Mouse (Mus musculus) adipocyte (in vitro differentiated cells): Measurements from ENCODE around the gene Fez1.

Experiments used
- DNase-seq: peaks from one replicate; pipeline ENCODE4 v3.0.0-alpha.2; 2016; ENCODE audit warnings: low spot score

The Fez1 gene

GRCm38 (mm10) chr9:36895009-36895693 is 73.5 kb downstream of the Fez1 start:
- DNase-seq = peak; percentile 76

GRCm38 (mm10) chr9:36898560-36898959 is 76.9 kb downstream of the Fez1 start:
- DNase-seq = peak; percentile 72

- no peak for DNase-seq
Observed at GRCm38 (mm10) chr9:36900464-36900863, 78.8 kb downstream of the Fez1 start.

- no peak for DNase-seq
Observed at GRCm38 (mm10) chr9:36905452-36905851, 83.8 kb downstream of the Fez1 start.

GRCm38 (mm10) chr9:36916362-36916761 is 94.7 kb downstream of the Fez1 start:
- DNase-seq = peak; percentile 78

GRCm38 (mm10) chr9:36916915-36917314 is 95.3 kb downstream of the Fez1 start:
- DNase-seq = no peak

- no peak for DNase-seq
Observed at GRCm38 (mm10) chr9:36918582-36918981, 96.9 kb downstream of the Fez1 start.

GRCm38 (mm10) chr9:36919472-36919871 is 97.8 kb downstream of the Fez1 start:
- no peak for DNase-seq

GRCm38 (mm10) chr9:36921718-36922415 is 100.2 kb downstream of the Fez1 start:
- no peak for DNase-seq

GRCm38 (mm10) chr9:36923753-36924152 is 102.1 kb downstream of the Fez1 start:
- no peak for DNase-seq
